Mouse (Mus musculus) kidney, postnatal 10 days (tissue): ENCODE data around the gene Dpy19l3.

Source experiments
- DNase-seq: peaks from one replicate; pipeline ENCODE4 v3.0.0; 2021; ENCODE audit warnings: mixed read lengths

Gene Dpy19l3

DNA sequence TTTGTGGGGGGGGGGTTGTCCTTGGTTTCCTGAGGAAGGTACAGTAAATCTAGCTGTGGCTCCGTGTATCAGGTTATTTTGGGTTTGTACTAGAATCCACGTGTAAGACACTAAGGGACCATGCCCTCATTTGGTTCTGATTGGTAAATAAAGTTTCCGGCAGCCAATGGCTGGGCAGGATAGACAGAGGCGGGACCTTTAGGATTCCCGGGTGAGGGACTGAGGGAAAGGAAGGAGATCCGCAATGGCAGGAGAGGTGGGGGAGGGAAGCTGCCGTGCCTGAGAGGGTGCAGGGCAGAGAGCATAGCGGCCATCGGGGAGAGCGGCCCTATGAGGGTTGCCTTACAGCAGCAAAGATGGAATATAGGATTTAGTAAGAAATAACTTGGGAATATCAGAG is 67.0 kb downstream of the Dpy19l3 start:
- peak; percentile 62 for DNase-seq

DNA sequence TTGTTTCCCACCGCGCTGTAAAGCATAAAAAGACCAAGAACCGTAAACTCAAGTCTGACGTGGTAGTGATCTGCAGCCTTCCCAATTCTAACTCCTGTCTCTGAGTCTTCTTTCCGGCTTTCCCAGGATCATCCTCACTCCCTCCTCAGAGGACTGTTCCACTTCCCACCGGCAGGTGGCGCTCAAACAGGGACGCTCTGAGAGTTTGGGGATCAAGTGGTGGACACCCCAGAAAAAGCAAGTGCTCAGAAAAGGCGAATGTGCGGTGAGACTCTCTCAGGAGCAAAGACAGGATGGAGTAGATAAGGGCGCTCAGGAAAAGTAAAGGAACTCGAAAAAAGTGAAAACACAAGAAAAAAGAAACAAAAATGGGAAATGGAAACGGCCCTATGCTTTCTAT is 67.5 kb downstream of the Dpy19l3 start:
- DNase-seq: peak; percentile 76

DNA sequence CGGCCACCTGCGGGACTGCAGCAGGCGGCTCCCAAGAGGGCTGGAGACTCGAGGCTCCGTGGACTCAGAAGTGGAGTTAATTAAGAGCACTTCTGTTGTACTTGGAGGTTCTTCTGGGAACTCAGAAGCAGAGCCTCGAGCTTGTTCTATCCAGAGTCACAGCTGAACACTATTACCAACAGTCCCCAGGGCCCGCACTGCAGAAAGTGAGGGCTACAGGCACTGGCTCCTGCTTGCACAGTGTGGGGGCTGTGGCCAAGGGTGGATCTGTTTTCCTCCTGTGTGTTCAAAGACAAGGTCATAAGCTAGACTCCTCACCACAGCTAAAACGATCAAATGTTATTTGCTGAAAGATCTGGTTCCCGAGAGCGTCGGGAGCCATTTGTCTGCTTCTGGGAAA is 68.0 kb downstream of the Dpy19l3 start:
- DNase-seq: no peak

DNA sequence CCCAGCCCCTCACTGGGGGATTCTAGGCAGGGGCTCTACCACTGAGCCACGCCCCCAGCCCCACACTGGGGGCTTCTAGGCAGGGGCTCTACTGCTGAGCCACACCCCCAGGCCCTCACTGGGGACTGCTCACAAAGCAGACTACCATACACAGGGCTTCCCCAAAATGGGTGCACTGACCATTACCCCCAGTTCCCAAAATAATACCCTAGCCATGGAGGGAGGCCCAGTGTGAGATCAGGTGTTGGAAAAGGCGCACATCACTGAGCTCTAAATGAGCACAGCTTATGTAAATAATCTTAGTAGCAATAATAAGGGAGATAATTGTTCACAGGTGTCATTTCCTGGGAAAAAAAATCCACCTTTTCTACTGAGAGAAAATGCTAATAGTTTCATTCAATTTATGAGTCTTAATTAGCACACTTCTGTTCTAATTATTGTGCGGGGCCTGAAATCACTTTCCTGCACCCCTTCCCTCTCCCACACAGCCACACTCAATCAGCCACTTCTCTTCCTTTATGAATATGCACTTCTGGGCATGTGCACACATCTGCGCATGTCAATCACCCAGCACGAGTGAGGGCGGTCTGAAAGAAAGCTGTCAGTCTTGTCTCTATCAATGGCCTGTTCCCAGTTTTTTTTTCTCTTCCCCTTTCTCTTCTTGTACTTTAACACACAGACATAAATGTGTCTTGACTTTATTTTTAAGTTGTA is 70.7 kb downstream of the Dpy19l3 start:
- no peak for DNase-seq

DNA sequence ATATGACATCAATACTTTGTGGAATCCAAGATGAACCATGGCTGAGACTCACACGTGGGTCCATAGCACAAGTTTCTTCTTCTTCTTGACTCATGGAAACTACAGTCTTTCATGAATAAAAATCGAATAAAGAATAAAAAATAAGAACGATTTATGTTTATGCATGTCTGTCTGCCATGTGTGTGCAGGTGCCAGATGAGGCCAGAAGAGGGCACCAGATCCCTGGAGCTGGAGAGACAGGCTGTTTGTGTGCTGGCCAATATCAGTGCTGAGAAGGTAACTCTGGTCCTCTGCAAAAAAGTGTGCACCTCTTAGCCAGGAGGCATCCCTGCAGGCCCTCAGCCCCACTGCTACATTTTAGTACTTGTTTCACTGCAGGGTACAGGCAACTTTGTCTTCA is 72.7 kb downstream of the Dpy19l3 start:
- no peak for DNase-seq

DNA sequence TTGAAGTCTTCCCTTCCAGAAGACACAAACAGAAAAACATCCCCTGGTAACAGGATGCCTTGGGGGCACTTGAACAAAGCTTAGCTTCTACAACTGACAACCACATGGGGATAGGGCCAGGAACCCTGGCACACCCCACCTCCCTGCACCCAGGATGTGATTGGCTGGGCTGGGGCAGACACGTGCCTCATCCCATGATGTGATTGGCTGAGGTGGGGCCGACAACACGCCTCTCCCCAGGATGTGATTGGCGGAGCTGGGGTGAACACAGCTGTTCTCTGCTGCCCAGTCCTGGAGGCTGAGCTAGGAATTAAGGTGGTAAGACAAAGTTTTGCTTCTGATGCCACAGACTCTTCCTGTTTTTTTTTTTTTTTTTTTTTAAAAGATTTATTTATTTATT is 75.3 kb downstream of the Dpy19l3 start:
- no peak for DNase-seq

DNA sequence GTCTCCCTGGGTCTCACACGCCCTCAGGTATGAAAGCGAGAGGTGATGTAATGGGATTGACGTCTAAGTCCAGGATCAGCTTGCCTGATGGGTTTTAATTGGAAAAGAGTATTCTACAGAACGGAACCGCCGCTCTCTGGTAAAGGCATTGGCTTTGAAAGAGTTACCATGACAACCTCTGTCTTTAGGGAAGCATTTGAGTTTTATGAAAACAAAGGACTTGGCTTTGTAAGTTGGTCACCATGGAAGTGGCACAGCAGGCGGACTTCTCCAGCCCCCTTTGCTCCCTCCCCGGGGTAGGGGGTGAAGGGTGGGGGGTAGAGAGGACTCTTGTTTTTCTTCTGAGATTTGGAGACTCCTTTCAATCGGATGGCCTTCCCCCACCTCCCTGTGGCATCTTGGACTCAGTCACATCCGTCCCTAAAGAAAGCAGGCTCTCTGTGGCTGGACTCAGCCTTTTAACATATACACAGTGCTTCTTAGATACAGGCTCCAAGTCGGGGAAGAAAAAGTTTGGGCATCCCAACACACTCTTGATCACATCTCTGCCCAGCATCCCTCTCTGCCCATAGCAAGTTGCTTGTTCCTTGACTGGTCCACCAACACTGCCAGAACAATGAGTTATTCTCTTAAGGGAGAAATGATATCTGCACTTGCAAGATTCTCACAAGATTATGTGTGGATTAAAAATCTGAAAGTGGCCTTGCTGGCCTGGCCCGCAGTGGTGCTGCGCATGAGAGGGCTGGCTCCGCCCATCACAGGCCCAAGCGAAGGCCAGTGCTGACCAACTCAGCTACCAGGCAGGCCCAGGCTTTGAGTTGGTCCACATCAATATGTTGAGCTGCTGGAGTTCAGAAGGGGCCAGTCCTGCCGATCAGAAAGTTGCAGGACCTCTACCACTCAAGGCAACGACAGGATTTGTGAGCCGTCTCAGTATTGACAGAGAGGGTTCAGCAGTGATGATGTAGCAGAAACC is 85.9 kb downstream of the Dpy19l3 start:
- DNase-seq: no peak

DNA sequence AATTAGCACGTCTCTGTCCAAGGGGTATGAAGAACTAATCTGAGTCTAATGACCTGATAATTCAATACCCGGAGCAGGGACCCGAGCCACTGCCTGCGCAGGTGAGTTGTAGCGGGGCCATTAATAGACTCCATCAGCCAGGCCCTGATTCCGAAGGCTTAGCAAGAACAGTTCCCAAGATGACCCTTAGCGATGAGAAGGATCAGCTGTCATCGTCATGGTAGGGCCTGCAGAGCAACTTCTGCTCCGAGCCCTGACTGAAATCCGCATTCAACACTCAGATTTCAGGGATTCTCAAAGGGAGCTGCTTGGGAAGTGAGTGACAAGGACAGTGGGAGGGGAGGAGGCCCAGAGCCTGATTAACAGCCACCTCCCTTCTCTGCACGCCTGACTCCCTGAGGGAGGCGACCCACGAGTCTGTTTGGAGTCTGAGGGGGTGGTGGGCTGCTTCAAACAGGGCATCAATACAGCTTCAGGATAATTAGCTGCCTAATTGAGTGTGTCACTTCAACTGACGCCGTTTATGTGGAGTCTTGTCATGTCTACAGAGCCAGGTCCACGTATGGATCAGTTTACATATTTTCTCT is 90.4 kb downstream of the Dpy19l3 start:
- DNase-seq: no peak

DNA sequence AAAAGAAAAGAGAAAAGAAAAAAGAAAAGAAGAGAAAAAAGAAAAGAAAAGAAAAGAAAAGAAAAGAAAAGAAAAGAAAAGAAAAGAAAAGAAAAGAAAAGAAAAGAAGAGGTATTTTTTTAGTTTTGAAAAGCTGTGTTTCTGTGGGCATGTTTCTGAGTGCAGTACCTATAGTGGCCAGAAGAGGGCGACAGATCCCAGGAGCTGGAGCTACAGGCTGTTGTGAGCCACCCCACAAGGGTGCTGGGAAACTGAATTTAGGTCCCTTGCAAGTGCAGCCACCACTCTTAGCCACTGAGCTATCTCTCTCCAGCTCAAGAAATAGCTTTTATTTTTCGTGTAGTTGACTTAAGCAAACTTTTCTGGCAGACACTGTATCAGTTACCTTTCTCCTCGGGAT is 95.1 kb downstream of the Dpy19l3 start:
- peak; percentile 56 for DNase-seq

DNA sequence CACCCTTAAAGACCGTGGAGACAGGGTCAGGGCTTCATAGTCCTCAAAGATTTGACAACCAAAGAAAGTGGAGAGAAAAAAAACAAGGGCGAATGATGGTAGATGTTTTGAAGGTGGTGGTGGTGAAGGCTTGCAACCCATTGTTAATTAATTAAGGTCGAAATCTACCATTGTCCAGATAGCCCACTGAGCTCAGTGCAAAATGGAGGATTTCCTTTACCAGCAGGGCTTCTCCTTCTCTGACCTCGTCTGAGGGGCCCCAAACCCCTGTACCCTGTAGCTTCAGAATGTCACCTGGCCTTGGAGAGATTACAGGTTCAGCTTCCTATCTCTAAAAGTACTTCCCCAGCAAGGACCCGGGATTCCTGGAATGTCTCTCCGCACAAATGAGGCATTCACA is 96.4 kb downstream of the Dpy19l3 start:
- no peak for DNase-seq

DNA sequence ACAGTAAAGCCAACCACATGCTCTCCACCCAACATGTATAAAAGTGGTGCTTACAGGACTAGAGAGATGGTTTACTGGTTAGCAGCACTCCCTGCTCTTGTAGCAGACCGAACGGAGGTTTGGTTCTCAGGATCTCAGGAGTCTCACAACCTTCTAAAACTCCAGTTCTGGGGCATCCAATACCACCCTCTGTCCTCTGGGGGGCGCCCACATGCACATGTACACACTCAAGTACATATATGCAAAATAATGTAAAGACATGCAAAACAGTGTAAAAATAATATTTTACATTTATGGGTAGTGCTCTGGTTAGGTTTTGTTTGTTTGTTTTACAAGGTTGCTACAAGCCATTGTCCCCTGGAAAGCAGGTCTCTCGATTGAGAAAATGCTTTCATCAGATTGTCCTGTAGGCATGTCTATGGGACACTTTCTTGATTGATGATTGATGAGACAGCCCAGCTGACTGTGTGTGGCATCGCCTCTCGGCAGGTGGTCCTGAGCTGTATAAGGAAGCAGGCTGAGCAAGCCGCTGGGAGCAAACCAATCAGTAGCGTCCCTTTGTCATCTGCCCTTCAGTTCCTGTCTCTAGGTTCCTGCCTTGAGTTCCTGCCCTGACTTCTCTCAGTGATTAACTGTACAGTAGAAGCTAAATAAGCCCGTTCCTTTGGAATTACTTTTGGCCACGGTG is 102.5 kb downstream of the Dpy19l3 start:
- DNase-seq: no peak

DNA sequence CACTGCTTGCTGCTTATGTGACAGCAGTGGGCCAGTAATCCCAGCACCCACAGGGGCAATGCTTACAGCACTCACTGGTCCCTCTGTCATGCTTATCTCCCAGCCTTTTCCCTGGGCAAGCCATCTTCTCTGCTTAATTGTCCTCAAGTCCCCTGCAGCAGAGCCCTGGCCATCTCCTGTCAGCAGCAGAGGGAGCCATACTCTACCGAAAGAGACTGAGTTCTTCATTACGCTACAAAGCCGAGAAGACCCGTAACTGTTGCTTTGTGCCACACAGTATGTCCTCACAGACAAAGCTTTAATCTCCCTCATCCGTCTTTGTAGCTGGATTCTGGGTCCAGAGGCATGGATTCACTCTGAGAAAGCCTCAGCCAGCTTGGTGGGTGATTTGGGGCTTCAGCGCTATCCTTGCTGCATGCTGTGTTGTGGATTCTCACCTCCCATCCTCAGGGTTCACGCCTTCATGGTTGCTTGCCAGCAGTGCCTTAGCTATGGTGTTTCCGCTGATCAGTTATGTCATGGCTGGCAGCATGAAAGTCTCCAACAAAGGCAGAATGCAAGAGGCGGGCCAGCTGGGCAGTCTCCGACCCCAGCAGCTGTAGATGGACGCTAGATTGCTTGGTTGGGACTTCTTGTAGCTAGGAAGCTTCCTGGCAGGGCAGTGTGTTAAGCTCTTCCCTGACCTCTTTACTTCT is 103.4 kb downstream of the Dpy19l3 start:
- peak; percentile 31 for DNase-seq

DNA sequence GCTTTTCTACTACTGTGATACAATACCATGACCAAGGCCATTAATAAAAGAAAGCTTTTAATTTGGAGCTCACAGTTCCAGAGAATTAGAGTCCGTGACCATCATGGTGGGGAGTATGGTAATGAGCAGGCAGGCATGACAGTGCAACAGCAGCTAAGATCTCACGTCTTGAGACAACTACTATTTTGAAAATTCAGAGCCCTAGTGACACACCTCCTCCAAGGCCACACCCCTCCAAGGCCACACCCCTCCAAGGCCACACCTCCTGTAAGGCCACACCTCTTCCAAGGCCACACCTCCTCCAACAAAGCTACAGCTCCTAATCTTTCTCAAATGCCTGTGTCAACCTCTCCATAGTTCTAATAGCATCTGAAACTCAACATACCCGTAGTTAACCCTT is 105.2 kb downstream of the Dpy19l3 start:
- DNase-seq: peak; percentile 73

DNA sequence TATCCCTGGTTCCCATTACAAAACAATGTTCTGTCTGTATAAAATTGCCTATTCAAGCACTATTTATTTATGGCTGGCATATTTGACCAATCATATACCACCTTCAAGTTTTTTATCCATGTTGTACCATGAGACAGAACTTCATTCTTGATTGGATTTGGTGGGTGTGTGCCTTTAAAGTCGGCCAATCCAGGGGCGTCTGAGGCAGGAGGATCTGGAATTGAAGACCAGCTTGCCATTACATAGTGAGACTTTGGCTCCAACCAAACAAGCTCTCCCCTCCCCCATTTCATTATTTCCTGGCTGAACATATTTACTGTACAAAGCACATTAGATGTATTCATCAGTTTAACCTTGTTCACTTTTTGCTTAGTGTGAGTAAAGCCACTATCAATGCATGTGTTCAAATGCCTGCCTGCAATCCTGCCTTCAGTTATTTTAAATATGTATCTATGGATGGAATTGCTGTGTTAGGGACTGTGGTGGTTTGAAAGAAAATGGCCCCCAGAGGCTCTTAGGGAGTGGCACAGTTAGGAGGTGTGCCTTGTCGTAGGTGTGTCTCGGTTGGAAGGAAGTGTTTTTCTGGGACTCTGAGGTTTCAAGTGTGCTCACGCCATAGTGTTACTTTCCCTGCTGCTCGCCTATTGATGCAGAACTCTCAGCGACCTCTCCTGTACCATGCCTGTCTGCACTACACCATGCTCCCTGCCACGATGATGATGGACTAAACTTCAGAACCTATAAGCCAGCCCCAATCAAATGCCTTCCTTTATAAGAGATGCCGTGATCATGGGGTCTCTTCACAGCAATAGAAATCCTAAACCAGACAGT is 105.8 kb downstream of the Dpy19l3 start:
- DNase-seq: no peak

DNA sequence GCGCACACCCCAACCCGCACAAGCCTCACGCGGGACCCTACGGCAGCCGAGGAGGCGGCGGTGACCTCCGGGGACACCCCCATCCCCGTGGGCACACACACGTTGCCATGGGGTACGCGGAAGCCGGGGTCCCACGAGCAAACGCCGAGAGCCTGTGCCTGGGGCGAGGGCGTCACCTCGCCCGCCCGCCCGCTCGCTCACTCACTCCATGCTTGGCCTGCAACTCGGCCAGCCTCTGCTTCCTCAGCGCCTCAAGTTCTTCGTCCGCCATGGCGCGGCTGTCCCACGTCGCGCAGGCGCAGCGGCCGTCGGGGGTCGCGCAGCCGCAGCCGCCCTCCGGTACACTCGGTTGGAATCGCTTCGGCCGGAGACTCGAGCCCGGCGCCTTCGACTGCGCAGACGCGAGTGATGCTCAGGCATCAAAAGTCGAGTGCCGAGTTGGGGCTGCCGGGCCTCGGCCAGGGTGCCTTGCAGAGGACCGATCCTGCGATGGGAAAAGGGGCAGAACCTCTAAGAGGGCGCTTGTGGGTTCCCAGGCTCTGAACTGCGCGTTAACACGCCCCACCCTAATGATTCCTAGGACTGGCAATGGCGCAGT is 107.1 kb downstream of the Dpy19l3 start, which contains the start of gene Pdcd5:
Gene Pdcd5 (minus strand): TSS at position 421 of the 598 bp plus-strand sequence.
- DNase-seq: peak; percentile 99

DNA sequence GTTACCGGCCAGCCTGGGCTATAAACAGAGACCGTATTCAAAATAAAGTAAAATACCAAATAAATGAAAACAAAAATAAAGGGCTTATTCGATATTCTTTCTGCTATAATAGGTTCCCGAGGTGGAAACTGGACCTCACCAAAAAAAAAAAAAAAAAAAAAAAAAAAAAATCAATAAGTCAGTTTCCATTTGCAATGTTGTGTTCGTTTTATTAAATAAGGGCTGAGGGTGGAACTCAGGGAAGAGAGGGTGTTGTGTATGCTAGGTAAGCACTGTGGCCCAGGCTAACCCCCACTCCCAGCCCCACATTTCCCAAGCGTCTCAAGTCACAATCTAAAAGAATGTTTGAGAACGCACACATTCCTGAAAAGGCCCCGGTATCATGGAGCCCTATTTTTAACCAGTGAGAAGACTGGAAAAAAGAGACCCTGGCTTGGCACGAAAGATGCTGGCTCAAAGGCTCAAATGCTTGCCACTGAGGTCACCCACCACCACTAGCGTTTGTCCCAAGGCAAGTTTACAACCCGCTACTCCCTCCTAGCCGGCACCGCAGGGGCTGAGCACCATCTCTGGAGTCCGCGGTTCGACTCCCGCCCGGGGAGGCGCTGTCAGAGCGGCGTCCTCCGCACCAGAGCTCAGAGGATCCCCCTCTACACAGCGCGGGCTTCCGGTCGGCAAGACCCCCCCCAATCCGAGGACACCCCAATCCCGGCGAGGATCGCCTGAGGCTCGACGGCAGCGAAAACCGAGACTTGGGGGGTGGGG is 107.8 kb downstream of the Dpy19l3 start:
- DNase-seq: peak; percentile 49

DNA sequence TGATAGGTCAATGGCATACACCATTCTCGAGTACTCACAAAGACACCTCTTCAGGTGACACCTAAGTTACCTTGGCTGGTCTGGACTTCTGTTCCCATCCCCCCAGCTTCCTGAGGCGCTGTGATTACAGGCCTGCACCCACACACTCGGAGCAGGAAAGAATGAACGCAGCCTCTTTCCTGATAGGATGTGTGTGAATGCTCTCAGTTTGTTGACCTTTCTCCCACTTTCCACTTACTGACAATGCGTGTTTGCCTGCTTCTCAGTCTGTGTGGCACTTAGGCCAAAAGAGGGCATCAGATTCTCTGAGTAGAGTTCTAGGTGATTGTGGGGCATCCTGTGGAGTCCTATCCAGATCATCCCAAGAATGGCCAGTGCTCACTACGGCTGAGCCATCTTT is 114.2 kb downstream of the Dpy19l3 start:
- no peak for DNase-seq

DNA sequence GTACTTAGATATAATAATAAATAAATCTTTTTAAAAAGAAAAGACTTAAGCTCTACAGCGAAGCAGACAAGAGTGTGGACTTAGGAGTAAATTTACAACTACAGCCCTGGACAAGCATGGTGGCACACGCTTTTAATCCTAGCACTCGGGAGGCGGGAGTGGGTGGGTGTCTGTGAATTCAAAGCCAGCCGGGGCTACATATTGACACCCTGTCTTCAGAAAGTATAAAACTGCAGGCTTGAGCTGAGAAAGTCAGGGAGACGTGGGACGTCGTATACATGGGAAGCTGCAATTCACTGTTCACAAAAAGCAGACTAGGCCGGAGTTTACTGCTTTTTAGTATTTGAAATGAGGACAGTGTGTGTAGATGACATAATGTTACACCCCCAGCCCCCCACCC is 117.4 kb downstream of the Dpy19l3 start:
- no peak for DNase-seq

DNA sequence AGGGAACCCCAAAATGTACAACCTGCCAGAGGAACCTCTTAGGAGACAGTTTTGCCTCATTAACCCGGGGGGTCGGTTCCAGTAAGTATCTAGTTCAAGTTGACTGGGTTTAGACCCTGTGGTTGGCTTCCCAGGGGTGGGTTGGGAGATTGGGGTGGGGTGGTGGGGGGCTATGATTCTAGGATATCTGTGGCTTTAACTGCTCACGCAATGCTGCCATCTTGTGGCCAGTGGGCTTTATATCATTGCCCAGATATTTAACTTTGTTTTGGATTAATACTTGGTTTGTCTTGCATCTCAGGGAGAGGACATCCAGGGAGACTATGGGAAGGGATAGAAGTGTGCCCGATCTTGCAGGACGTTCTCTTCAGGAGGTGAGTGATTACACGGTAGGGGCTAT is 118.0 kb downstream of the Dpy19l3 start:
- DNase-seq: peak; percentile 65
